Mouse (Mus musculus) G1E (cell line): ENCODE measurements around the gene P4ha1. TPM values are rescaled to one million over a fixed set of nuclear protein-coding genes. Genes with fewer than 3 reads are reported as not detected.

Experiments
- ATAC-seq: 2 replicates; pipeline ENCODE4 v1.8.0; 2016; ENCODE audit warnings: mild to moderate bottlenecking; ENCODE audit not compliant: insufficient number of reproducible peaks, poor library complexity, low FRiP score, severe bottlenecking; ENCODE audit errors: extremely low read depth
- DNase-seq: peaks from one replicate; pipeline ENCODE4 v3.0.0; 2012; ENCODE audit warnings: low spot score
- H3K27me3 ChIP-seq: 2 replicates; pipeline ENCODE4 v1.6.1; 2012; ENCODE audit warnings: mild to moderate bottlenecking, low read length, inconsistent platforms; ENCODE audit not compliant: insufficient read depth
- H3K36me3 ChIP-seq: replicated peaks from 2 replicates; pipeline ENCODE3; 2012; ENCODE audit warnings: mild to moderate bottlenecking, inconsistent platforms
- H3K4me1 ChIP-seq: 2 replicates; pipeline ENCODE4 v1.6.1; 2012; ENCODE audit warnings: low read depth, low read length, inconsistent platforms, mixed read lengths; ENCODE audit not compliant: insufficient read depth
- H3K4me3 ChIP-seq: 2 replicates; pipeline ENCODE4 v1.5.1; 2012; ENCODE audit warnings: low read depth, mild to moderate bottlenecking, inconsistent platforms, low read length, moderate library complexity, mixed read lengths
- H3K9me3 ChIP-seq: replicated peaks from 2 replicates; pipeline ENCODE4 v1.6.1; 2012; ENCODE audit warnings: inconsistent platforms
- CTCF ChIP-seq: IDR thresholded peaks from 2 replicates; pipeline ENCODE4 v1.5.1; 2012; ENCODE audit warnings: low read depth, low read length, inconsistent platforms, mixed read lengths
- GATA1 ChIP-seq: IDR thresholded peaks from 2 replicates; pipeline ENCODE4 v1.6.1; 2012; ENCODE audit warnings: borderline replicate concordance, low read length, inconsistent platforms, mixed read lengths
- GATA2 ChIP-seq: IDR thresholded peaks from 2 replicates; pipeline ENCODE4 v1.6.1; 2012; ENCODE audit warnings: low read depth, low read length, inconsistent platforms, borderline replicate concordance
- POLR2AphosphoS5 ChIP-seq: IDR thresholded peaks from 2 replicates; pipeline ENCODE4 v1.6.1; 2012; ENCODE audit warnings: low read depth, low read length, inconsistent platforms; ENCODE audit not compliant: insufficient replicate concordance
- TAL1 ChIP-seq: conservative IDR thresholded peaks from 2 replicates; pipeline ENCODE4 v1.6.1; 2012; ENCODE audit warnings: low read depth, low read length, inconsistent platforms, mixed read lengths
- polyA plus RNA-seq: library from polyadenylated mRNA; stranded (reverse); fragments of >175 nt; gene quantifications from 2 replicates; pipeline ENCODE4 v1.2.3, GENCODE M21; 2012
- total RNA-seq, 2 experiments: library from RNA; stranded (forward) in 1 of 2; stranded (reverse) in 1 of 2; fragments of 200-1000 nt in 1 of 2; fragments of >200 nt in 1 of 2; fragmentation: Nextera tagmentation in 1 of 2; gene quantifications; 2 replicates each; pipeline ENCODE4 v1.2.3; 2014 to 2017

Gene P4ha1
- total and polyA plus RNA-seq, 3 experiments: 2.3 to 34.2 (median 34.2) TPM

- Histone ChIP-seq H3K4me1 (peaks cover 13% of the 10 kb centered on the region; the same call in 1 of the 2 replicates), H3K9me3 (no peaks in the 10 kb centered on the region), H3K36me3 (no peaks in the 10 kb centered on the region), H3K4me3 (no peak overlapping the region), H3K27me3 (no peaks in the 10 kb centered on the region)
- ATAC-seq (no peak), DNase-seq (no peak)
- TF ChIP-seq TAL1 (no peak), GATA1 (no peak), CTCF (no peak), POLR2AphosphoS5 (no peak), GATA2 (no peak)
Observed at GRCm38 (mm10) chr10:59285530-59285929, 37.6 kb upstream of the P4ha1 start.

GRCm38 (mm10) chr10:59287251-59287650, 35.8 kb upstream of the P4ha1 start:
- H3K36me3 ChIP-seq: no peaks in the 10 kb centered on the region
- no peaks in the 10 kb centered on the region for H3K27me3 ChIP-seq
- DNase-seq (no peak), ATAC-seq (no peak)
- TF ChIP-seq GATA1 (no peak), GATA2 (no peak), TAL1 (no peak), POLR2AphosphoS5 (no peak), CTCF (no peak)
- peaks cover 13% of the 10 kb centered on the region; the same call in 1 of the 2 replicates for H3K4me1 ChIP-seq
- no peak overlapping the region for H3K4me3 ChIP-seq
- no peaks in the 10 kb centered on the region for H3K9me3 ChIP-seq

GRCm38 (mm10) chr10:59287662-59288061, 35.4 kb upstream of the P4ha1 start:
- TF ChIP-seq GATA2: no peak
- no peak for TF ChIP-seq CTCF
- peaks cover 15% of the 10 kb centered on the region for H3K4me1 ChIP-seq
- H3K9me3 ChIP-seq: no peaks in the 10 kb centered on the region
- no peak overlapping the region for H3K4me3 ChIP-seq
- ATAC-seq (no peak), DNase-seq (no peak)
- no peaks in the 10 kb centered on the region for H3K36me3 ChIP-seq
- H3K27me3 ChIP-seq: no peaks in the 10 kb centered on the region

GRCm38 (mm10) chr10:59289062-59289461, 34.0 kb upstream of the P4ha1 start:
- DNase-seq (no peak), ATAC-seq (no peak)
- H3K36me3 ChIP-seq: no peaks in the 10 kb centered on the region
- TF ChIP-seq GATA2 (no peak), CTCF (peak; percentile 24; the same call in 1 of the 2 replicates)
- no peak overlapping the region for H3K4me3 ChIP-seq
- peaks cover 9% of the 10 kb centered on the region for H3K4me1 ChIP-seq
- H3K27me3 ChIP-seq: no peaks in the 10 kb centered on the region
- H3K9me3 ChIP-seq: no peaks in the 10 kb centered on the region

GRCm38 (mm10) chr10:59291536-59291935, 31.6 kb upstream of the P4ha1 start:
- Histone ChIP-seq H3K4me3 (no peak overlapping the region), H3K27me3 (no peaks in the 10 kb centered on the region), H3K4me1 (peaks cover 21% of the 10 kb centered on the region), H3K9me3 (no peaks in the 10 kb centered on the region), H3K36me3 (no peaks in the 10 kb centered on the region)
- no peak for ATAC-seq
- TF ChIP-seq CTCF (no peak), GATA2 (no peak), GATA1 (no peak), POLR2AphosphoS5 (no peak), TAL1 (no peak)
- no peak for DNase-seq

GRCm38 (mm10) chr10:59292079-59292478, 31.0 kb upstream of the P4ha1 start:
- TF ChIP-seq GATA2 (no peak), CTCF (no peak), TAL1 (no peak), POLR2AphosphoS5 (no peak), GATA1 (no peak)
- Histone ChIP-seq H3K9me3 (no peaks in the 10 kb centered on the region), H3K27me3 (no peaks in the 10 kb centered on the region), H3K4me3 (no peak overlapping the region), H3K4me1 (peaks cover 21% of the 10 kb centered on the region), H3K36me3 (no peaks in the 10 kb centered on the region)
- ATAC-seq (no peak), DNase-seq (no peak)

- no peak for DNase-seq
- peaks cover 17% of the 10 kb centered on the region for H3K4me1 ChIP-seq
- no peaks in the 10 kb centered on the region for H3K36me3 ChIP-seq
- no peak overlapping the region for H3K4me3 ChIP-seq
- no peak for TF ChIP-seq TAL1
- no peak for TF ChIP-seq GATA2
- no peak for TF ChIP-seq GATA1
- TF ChIP-seq POLR2AphosphoS5: no peak
- TF ChIP-seq CTCF: peak; percentile 44
- no peaks in the 10 kb centered on the region for H3K9me3 ChIP-seq
- ATAC-seq: peak; percentile 22; the same call in 1 of the 2 replicates
- no peaks in the 10 kb centered on the region for H3K27me3 ChIP-seq
Observed at GRCm38 (mm10) chr10:59292558-59292957, 30.5 kb upstream of the P4ha1 start.
